Mouse (Mus musculus) heart, adult 8-10 months (tissue): ENCODE data around the gene D430041D05Rik. TPM values are rescaled to one million over a fixed set of nuclear protein-coding genes. Genes with fewer than 3 reads are reported as not detected.

Source experiments
- DNase-seq: peaks from one replicate; pipeline ENCODE4 v3.0.0; 2022; ENCODE audit warnings: low spot score
- total RNA-seq, 4 experiments: library from RNA; stranded (reverse); gene quantifications; 2 replicates each; pipeline ENCODE4 v1.2.4; 2022

Gene D430041D05Rik
- total RNA-seq, 4 experiments from 2014 or later: 0.03 to 0.06 (median 0.06) TPM

GRCm38 (mm10) chr2:104408351-104408750 lies 2.5 kb downstream of the D430041D05Rik start:
- no peak for DNase-seq

DNA sequence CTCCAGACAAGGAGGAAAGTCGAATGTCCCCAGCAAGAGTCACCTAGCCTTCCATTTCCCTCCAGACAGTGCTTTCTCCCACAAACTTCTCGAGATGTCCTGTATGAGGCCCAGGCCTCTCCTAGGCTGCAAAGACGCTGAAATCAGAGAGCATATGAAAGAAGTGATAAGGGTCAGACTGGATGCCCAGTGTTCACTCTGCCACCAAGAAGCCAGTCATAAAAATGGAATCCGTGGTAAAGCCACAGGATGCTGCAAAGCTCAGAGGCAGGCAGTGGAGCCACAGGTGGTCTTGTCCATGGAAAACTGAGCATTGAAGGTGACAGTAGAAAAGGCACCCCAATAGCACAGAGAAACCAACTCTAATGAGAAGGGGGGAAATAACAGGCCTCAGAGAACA lies 2.9 kb downstream of the D430041D05Rik start:
- DNase-seq: no peak

GRCm38 (mm10) chr2:104404036-104404435 lies 6.8 kb downstream of the D430041D05Rik start:
- no peak for DNase-seq

- DNase-seq: no peak
Measured at GRCm38 (mm10) chr2:104398651-104399290, 12.0 kb downstream of the D430041D05Rik start.

GRCm38 (mm10) chr2:104395961-104396360 lies 14.9 kb downstream of the D430041D05Rik start:
- no peak for DNase-seq

- no peak for DNase-seq
Measured at GRCm38 (mm10) chr2:104394769-104395168, 16.0 kb downstream of the D430041D05Rik start.

DNA sequence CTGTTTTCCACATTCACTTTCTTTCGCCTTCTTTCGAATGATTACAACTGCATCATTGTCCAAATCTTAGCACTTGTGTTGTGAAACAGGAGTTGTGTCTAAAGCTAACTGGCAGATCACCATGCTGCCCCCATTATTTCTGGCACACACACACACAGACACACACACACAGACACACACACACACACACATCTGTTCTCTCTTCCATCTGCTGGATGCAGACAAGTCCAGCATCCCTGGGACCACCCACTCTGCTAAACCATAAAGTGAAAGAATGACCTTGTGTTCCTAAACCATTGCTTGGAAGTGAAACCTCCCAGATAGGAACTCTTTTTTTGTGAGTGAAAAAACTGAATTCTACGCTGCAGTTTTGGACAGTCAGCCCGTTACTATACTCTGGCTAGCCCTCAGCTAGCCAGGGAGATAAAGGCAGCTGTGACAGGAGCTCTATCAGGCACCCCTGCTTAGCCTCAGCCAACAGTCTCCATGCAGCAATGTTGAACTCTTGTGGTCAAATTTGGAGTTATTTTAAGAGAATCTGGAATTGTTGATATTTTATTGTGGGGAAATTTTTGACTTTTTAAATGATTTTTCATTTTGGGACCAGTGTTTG lies 18.0 kb downstream of the D430041D05Rik start:
- DNase-seq: no peak

GRCm38 (mm10) chr2:104389231-104389630 lies 21.6 kb downstream of the D430041D05Rik start:
- no peak for DNase-seq

GRCm38 (mm10) chr2:104385941-104386340 lies 24.9 kb downstream of the D430041D05Rik start:
- no peak for DNase-seq

GRCm38 (mm10) chr2:104383589-104383988 lies 27.2 kb downstream of the D430041D05Rik start:
- DNase-seq: no peak

DNA sequence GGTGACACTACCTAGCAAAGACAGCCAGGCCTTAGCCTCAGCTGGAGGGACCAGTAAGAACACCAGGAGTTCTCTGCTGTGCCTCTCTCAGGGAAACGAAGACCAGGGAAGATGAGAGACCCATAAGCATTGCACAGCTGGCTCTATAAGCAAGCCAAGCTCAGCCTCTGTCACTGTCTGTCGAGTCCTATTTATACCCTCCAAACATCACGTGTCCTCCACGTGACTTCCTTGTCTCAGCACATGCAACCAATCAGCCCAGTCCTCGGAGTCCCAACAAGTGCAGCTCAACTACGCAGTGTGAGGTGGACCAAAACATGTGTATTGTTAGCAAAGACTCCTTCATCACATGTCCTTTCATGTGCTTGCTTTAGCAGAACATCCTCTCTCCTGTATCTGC lies 28.0 kb downstream of the D430041D05Rik start:
- no peak for DNase-seq

- no peak for DNase-seq
Measured at GRCm38 (mm10) chr2:104379304-104379703, 31.5 kb downstream of the D430041D05Rik start.

DNA sequence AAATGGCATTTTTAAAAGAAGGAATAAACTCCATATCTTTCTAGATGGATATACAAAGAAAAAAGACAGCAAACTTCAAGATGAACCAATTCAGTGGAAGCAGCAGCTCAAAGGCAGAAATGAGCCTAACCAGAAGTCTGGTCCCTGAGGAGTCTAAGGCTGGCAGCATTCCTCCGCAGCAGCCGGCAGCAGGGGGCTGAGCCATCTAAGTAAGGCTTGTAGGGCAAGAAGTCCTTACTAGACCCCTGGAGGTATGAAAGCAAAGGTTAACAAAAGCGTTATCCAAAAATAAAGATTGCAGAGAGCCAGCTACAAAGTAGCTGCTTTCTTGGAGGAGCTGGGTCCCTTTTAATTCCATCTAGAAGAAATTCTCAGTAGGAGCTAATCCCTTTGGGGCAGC lies 32.0 kb downstream of the D430041D05Rik start:
- no peak for DNase-seq

GRCm38 (mm10) chr2:104377990-104378389 lies 32.8 kb downstream of the D430041D05Rik start:
- DNase-seq: no peak

GRCm38 (mm10) chr2:104372156-104372555 lies 38.7 kb downstream of the D430041D05Rik start:
- DNase-seq: no peak

GRCm38 (mm10) chr2:104371606-104372130 lies 39.1 kb downstream of the D430041D05Rik start:
- no peak for DNase-seq

GRCm38 (mm10) chr2:104367836-104368298 lies 42.9 kb downstream of the D430041D05Rik start:
- peak; percentile 2 for DNase-seq

DNA sequence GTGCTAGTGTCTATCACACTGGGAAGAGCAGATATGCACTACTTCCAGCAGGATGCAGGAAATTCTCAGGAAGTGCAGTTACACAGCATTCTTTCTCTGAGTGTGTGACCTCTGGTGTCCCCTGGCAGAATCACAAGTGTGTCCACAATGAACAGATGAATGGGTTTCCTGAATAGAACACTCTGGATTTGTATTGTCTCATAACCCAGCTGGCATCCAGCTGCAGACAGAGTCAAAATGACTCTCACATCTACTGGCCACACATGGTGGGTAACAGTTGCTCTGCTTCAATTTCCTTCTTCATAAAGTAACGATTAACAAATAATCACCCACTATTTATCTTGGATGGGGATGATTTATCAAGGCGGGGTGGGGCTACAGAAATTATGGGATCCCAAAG lies 43.5 kb downstream of the D430041D05Rik start:
- no peak for DNase-seq

DNA sequence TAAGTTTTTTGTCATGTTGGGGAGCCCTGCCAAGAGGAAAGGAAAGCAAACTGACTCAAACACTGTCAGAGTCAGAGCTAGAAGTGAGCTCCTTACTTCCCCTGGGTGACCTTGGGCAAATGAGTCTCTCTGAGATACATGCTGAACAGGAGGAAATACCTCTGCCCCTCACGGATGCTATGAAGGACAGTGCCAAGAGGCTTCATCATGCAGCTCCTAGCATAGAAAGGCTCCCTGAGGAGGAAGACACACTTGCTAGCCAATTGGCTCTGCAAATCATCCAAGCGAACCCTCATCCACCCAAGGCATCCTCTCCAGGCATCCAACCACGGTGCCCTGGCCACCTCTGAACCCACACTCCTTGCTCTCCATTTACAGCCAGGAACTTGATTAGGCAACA lies 51.5 kb downstream of the D430041D05Rik start:
- no peak for DNase-seq

DNA sequence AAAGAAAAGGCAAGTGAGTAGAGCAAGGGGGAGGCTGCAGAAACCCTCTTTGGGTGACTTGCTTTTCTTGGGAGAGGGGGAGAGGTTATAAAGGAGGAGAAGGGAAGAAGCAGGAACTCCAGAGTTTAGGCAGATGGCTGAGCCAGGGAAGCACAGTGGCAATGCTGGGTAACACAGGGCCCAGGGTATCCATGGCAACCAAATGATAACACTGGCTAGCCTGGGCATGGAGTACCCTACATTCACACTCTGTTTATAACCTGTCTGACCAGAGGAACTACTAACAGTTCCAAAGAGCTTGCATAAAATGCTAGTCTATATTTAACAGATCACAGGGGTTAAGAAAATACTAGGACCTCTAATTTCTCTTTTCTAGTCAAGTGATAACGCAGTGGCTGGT lies 51.9 kb downstream of the D430041D05Rik start:
- no peak for DNase-seq

DNA sequence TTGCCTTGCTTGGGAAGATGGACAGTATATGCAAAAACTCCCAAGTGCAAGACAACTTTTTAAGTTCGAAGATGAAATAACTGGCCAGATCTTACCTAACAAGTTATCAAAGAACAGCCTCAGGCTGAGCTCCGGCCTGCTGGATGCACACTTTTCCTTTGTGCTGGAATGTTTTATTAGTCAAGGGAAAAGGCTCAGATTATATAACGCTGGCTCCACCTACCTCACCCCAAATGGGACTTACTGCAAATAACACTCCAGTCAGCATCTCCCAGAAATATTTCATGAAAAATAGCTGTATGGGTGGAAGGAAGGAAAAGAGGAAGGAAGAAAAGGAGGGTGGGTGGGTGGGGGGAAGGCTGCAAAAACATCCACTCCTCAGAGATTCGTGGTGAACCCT lies 54.3 kb downstream of the D430041D05Rik start:
- no peak for DNase-seq

GRCm38 (mm10) chr2:104354117-104354516 lies 56.7 kb downstream of the D430041D05Rik start:
- no peak for DNase-seq

GRCm38 (mm10) chr2:104352204-104352493 lies 58.7 kb downstream of the D430041D05Rik start:
- DNase-seq: no peak
